Mouse (Mus musculus) forebrain, postnatal 0 days (tissue): Measurements from ENCODE around the gene Insig2. TPM values are rescaled to one million over a fixed set of nuclear protein-coding genes. Genes with fewer than 3 reads are reported as not detected.
A peak's percentile ranks its signal among the peaks of the same experiment; 100 is the strongest.

Experiments used
- ATAC-seq: fragments of 200-750 bp; cut with Nextera tagmentation; 2 replicates; pipeline ENCODE4 v1.8.0; 2017; ENCODE audit warnings: mild to moderate bottlenecking, moderate library complexity
- DNase-seq: peaks from one replicate; pipeline ENCODE4 v3.0.0-alpha.2; 2015
- H3K27ac ChIP-seq: fragments of 300-500 bp; sonication (generic); 2 replicates; pipeline ENCODE4 v1.5.1; 2014; ENCODE audit warnings: low read depth, mild to moderate bottlenecking, antibody characterized with exemption, low read length, moderate library complexity, mixed read lengths
- H3K27me3 ChIP-seq: fragments of 300-500 bp; sonication (generic); 2 replicates; pipeline ENCODE4 v1.6.1; 2014; ENCODE audit warnings: mild to moderate bottlenecking, low read length, mixed read lengths; ENCODE audit not compliant: insufficient read depth
- H3K36me3 ChIP-seq: fragments of 300-500 bp; sonication (generic); 2 replicates; pipeline ENCODE4 v1.6.1; 2014; ENCODE audit warnings: mild to moderate bottlenecking, moderate library complexity; ENCODE audit not compliant: insufficient read depth
- H3K4me1 ChIP-seq: fragments of 300-500 bp; sonication (generic); 2 replicates; pipeline ENCODE4 v1.6.1; 2014; ENCODE audit warnings: antibody characterized with exemption; ENCODE audit not compliant: insufficient read depth
- H3K4me2 ChIP-seq: fragments of 300-500 bp; sonication (generic); 2 replicates; pipeline ENCODE4 v1.6.1; 2014; ENCODE audit warnings: low read depth, mild to moderate bottlenecking, moderate library complexity
- H3K4me3 ChIP-seq: fragments of 300-500 bp; sonication (generic); 2 replicates; pipeline ENCODE4 v1.5.1; 2014; ENCODE audit warnings: low read depth, low read length, mixed read lengths
- H3K9ac ChIP-seq: fragments of 300-500 bp; sonication (generic); 2 replicates; pipeline ENCODE4 v1.6.1; 2014; ENCODE audit warnings: mild to moderate bottlenecking
- H3K9me3 ChIP-seq: fragments of 300-500 bp; sonication (generic); 2 replicates; pipeline ENCODE4 v1.6.1; 2016; ENCODE audit warnings: low read length
- CTCF ChIP-seq: sonication (generic); IDR thresholded peaks from 2 replicates; pipeline ENCODE4 v1.5.1; 2016; ENCODE audit warnings: antibody characterized with exemption, control low read depth, low read depth
- WGBS: fragments of 180-500 bp; shearing (Covaris S2); extraction: QIAGEN DNeasy Blood & Tissue Kit; methylation state at CpG from one replicate; pipeline ENCODE4 v1.1.7; 2014; 5-methylcytosine and 5-hydroxymethylcytosine counted together
- polyA plus RNA-seq: library from polyadenylated mRNA; unstranded; fragments of >200 nt; fragmentation: Nextera tagmentation; extraction: Ambion mirVana; gene quantifications from 2 replicates; pipeline ENCODE4 v1.2.1, GENCODE M21; 2015
- total RNA-seq: library from RNA; depleted of rRNA; stranded (reverse); fragments of >200 nt; gene quantifications from 2 replicates; pipeline ENCODE4 v1.2.3, GENCODE M21; 2014

Gene Insig2
- total and polyA plus RNA-seq, 2 experiments from 2014 or later = 35.1 to 39.1 TPM

GRCm38 (mm10) chr1:121327344-121328192 is 4.8 kb downstream of the Insig2 start:
- DNase-seq = peak; percentile 97
- Histone ChIP-seq H3K4me1 (peaks cover 19% of the 10 kb centered on the region; the same call in 1 of the 2 replicates), H3K4me2 (peak overlapping the region; percentile 71), H3K4me3 (peak overlapping the region; percentile 81), H3K36me3 (0 out of 2 replicates have a peak, but pooled peaks cover 5% of the 10 kb centered on the region), H3K27ac (peak overlapping the region; percentile 90), H3K27me3 (no peaks in the 10 kb centered on the region), H3K9ac (peak overlapping the region; percentile 87), H3K9me3 (no peaks in the 10 kb centered on the region)
- 1% methylated on average over 55 of the region's 55 CpGs for WGBS
- ATAC-seq = peak; percentile 99
- TF ChIP-seq CTCF = peak; percentile 69

DNA sequence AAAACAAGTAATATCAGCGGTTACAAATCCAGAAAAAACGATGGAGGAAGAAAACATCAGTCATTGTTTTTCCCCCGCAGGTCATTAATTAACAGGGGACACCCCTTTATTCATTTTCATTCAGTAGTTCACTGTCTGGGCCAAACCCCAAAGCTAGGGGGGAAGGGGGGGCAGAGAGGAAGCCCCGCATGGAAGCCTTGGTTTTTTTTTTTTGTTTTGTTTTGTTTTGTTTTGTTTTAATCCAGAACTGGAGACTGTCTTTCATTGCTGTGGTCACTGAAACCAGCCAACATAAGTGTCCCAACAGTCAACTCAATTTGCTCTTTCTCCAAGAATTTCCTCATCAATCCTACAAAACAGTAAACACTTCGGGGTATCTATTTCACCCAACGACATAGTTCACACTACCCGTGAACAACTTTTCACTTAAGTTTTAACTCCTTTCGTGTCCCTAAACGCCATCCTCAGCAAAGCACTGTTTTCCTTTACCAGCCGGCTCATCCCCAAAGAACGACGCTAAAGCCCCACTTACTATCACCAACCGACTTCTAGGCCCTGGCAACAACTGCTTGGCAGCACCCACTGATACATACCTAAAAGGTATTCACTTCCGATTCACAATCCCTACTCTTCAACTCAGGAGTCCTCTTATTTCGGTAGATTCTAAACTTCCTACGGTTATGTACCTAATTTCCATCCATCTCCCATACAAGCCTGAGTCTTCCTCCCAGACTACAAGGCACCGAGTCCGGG is 5.6 kb downstream of the Insig2 start:
- no peak for DNase-seq
- peak overlapping the region; percentile 90; the same call in 1 of the 2 replicates for H3K27ac ChIP-seq
- H3K4me3 ChIP-seq = peak overlapping the region; percentile 81
- no peaks in the 10 kb centered on the region for H3K9me3 ChIP-seq
- H3K4me2 ChIP-seq = peak overlapping the region; percentile 71
- no peak for ATAC-seq
- WGBS = 17% methylated on average over 18 of the region's 18 CpGs
- H3K27me3 ChIP-seq = no peaks in the 10 kb centered on the region
- H3K4me1 ChIP-seq = peaks cover 19% of the 10 kb centered on the region; the same call in 1 of the 2 replicates
- TF ChIP-seq CTCF = no peak
- 0 out of 2 replicates have a peak, but pooled peaks cover 3% of the 10 kb centered on the region for H3K36me3 ChIP-seq
- H3K9ac ChIP-seq = peak overlapping the region; percentile 87

- ATAC-seq = no peak
- H3K27ac ChIP-seq = no peak overlapping the region
- no peaks in the 10 kb centered on the region for H3K27me3 ChIP-seq
- H3K36me3 ChIP-seq = 0 out of 2 replicates have a peak, but pooled peaks cover 3% of the 10 kb centered on the region
- 74% methylated on average over 4 of the region's 4 CpGs for WGBS
- no peak for DNase-seq
- no peaks in the 10 kb centered on the region for H3K9me3 ChIP-seq
- H3K4me2 ChIP-seq = no peak overlapping the region
- no peak overlapping the region for H3K4me3 ChIP-seq
- peaks cover 17% of the 10 kb centered on the region; the same call in 1 of the 2 replicates for H3K4me1 ChIP-seq
- no peak overlapping the region for H3K9ac ChIP-seq
- TF ChIP-seq CTCF = no peak
Observed at GRCm38 (mm10) chr1:121323501-121323900, 8.9 kb downstream of the Insig2 start.

DNA sequence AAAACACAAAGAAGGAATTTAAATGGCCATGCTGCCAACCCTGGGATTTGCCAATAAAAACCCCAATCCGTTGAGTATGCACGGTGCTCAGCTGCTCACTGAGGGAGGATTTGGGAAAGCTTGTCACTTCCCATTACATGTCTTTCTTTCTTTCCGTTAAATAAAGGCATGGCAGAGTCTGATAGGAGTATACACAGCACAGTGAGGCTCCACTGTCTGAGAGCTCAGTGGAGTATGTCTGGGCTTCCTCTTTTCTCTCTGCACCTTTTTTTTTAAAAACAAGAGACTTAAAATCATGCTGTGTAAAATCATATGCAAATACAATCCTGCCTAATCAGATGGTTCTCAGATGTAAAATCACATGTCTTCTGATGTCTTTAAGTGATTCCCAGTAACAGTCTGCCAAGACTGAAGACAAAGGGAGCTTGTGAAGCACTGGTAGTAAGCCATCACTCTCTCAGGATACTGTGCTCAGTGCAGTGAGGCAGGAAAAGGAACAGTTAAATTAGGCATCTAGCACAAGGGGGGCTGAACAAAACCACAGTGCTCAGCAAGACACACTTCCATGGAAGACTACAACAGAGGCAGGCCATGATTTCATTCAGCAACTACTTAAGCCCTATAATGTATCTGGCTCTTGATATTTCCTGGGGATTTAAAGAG is 17.5 kb downstream of the Insig2 start:
- H3K9ac ChIP-seq = peak overlapping the region; percentile 37; the same call in 1 of the 2 replicates
- WGBS = 10% methylated on average over 3 of the region's 3 CpGs
- no peak overlapping the region for H3K4me3 ChIP-seq
- no peaks in the 10 kb centered on the region for H3K27me3 ChIP-seq
- H3K4me2 ChIP-seq = no peak overlapping the region; the same call in 1 of the 2 replicates
- peaks cover 13% of the 10 kb centered on the region; the same call in 1 of the 2 replicates for H3K36me3 ChIP-seq
- peak overlapping the region; percentile 92 for H3K27ac ChIP-seq
- H3K4me1 ChIP-seq = peaks cover 16% of the 10 kb centered on the region
- no peak for TF ChIP-seq CTCF
- H3K9me3 ChIP-seq = no peaks in the 10 kb centered on the region
- DNase-seq (peak; percentile 83), ATAC-seq (peak; percentile 96)

GRCm38 (mm10) chr1:121313181-121313580 is 19.2 kb downstream of the Insig2 start:
- H3K4me2 ChIP-seq = no peak overlapping the region
- WGBS = 97% methylated on average over 1 of the region's 1 CpGs
- H3K36me3 ChIP-seq = peaks cover 10% of the 10 kb centered on the region; the same call in 1 of the 2 replicates
- ATAC-seq (no peak), DNase-seq (no peak)
- no peak overlapping the region for H3K4me3 ChIP-seq
- no peaks in the 10 kb centered on the region for H3K27me3 ChIP-seq
- H3K9ac ChIP-seq = no peak overlapping the region
- H3K27ac ChIP-seq = peak overlapping the region; percentile 92; the same call in 1 of the 2 replicates
- H3K4me1 ChIP-seq = peaks cover 16% of the 10 kb centered on the region
- H3K9me3 ChIP-seq = no peaks in the 10 kb centered on the region
- TF ChIP-seq CTCF = no peak

- 0 out of 2 replicates have a peak, but pooled peaks cover 10% of the 10 kb centered on the region for H3K36me3 ChIP-seq
- WGBS = 95% methylated on average over 4 of the region's 4 CpGs
- H3K27me3 ChIP-seq = no peaks in the 10 kb centered on the region
- no peak overlapping the region for H3K4me2 ChIP-seq
- peaks cover 16% of the 10 kb centered on the region for H3K4me1 ChIP-seq
- no peak for TF ChIP-seq CTCF
- no peak for DNase-seq
- no peak overlapping the region for H3K27ac ChIP-seq
- no peaks in the 10 kb centered on the region for H3K9me3 ChIP-seq
- no peak overlapping the region for H3K4me3 ChIP-seq
- no peak for ATAC-seq
- H3K9ac ChIP-seq = no peak overlapping the region
Observed at GRCm38 (mm10) chr1:121312326-121312725, 20.1 kb downstream of the Insig2 start.
